ENCODE assay signal across 8 mouse cellular contexts in the genomic region with DNA sequence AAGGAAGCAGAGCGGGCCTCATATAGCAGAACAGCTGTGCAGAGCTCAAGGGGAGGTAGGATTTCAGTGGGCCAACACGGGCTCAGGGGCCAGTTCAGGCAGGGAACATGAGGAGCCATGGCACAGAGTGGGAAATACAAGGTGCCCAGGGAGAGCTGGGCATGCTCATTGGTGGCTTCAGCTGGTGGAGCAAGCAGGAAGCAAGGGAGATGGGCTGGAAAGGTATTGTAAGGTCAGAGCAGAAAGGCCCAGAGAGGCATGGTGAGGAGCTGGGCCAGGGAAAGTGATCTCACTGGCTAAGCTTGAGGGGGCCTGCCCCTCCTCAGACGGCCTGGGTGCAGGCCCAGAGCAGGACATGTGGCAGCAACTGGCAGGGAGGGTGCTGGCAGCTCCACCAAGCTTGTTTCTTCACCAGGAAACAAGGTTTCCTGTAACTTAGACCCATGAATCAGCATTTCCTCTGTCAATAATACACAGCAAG.
A peak's percentile ranks its signal among the peaks of the same experiment; 100 is the strongest.
DNase-seq lines count a peak whose midpoint lies in the region; ATAC-seq lines count a peak whose summit lies in the region.

No protein-coding gene starts in this region.

- H3K4me2 ChIP-seq in lung, embryonic 16.5 days (ENCODE audit: low read depth, low read length), result no peak overlapping the region
- H3K4me2 ChIP-seq in neural tube, embryonic 15.5 days, result no peak overlapping the region

- intact Hi-C loops in gastrocnemius, postnatal 36 days (cut with DNase I), result loop anchor here (1.0 to 5.0 kb wide), 5 partner anchors 46 to 824 kb away; no protein-coding TSS in a partner anchor

- no peaks in the 10 kb centered on the region for H3K36me3 ChIP-seq in lung, embryonic 16.5 days (ENCODE audit: control insufficient read depth, insufficient read depth, low read length)
- H3K36me3 ChIP-seq in neural tube, embryonic 15.5 days, result no peaks in the 10 kb centered on the region

- H3K9ac ChIP-seq in lung, embryonic 16.5 days (ENCODE audit: low read length), result no peak overlapping the region
- H3K9ac ChIP-seq in neural tube, embryonic 15.5 days (replicated peaks), result no peak overlapping the region

- ATAC-seq in lung, embryonic 16.5 days (ENCODE audit: low read depth), result peak; percentile 54; the same call in 1 of the 2 replicates
- no peak for ATAC-seq in neural tube, embryonic 15.5 days (ENCODE audit: low FRiP score)

- H3K9me3 ChIP-seq in lung, embryonic 16.5 days (ENCODE audit: control insufficient read depth, low read length), result no peaks in the 10 kb centered on the region
- no peaks in the 10 kb centered on the region for H3K9me3 ChIP-seq in neural tube, embryonic 15.5 days (replicated peaks)

- H3K4me1 ChIP-seq in lung, embryonic 16.5 days (replicated peaks; ENCODE audit: control insufficient read depth, insufficient read depth, low read length), result no peaks in the 10 kb centered on the region; the same call in 1 of the 2 replicates
- H3K4me1 ChIP-seq in neural tube, embryonic 15.5 days, result no peaks in the 10 kb centered on the region

- 61% methylated on average over 3 of the region's 3 CpGs for WGBS in lung, embryonic 16.5 days
- WGBS in neural tube, embryonic 15.5 days, result 81% methylated on average over 3 of the region's 3 CpGs

- H3K27ac ChIP-seq in lung, embryonic 16.5 days (ENCODE audit: low read length), result no peak overlapping the region
- H3K27ac ChIP-seq in neural tube, embryonic 15.5 days (replicated peaks), result no peak overlapping the region

- H3K4me3 ChIP-seq in lung, embryonic 16.5 days (ENCODE audit: low read length), result no peak overlapping the region
- H3K4me3 ChIP-seq in neural tube, embryonic 15.5 days (replicated peaks), result no peak overlapping the region

- peak; percentile 25 to 46 for DNase-seq in urinary bladder, adult 18-20 months (ENCODE audit: low spot score in 2 of 2)
- no peak for DNase-seq in urinary bladder, postnatal 10 days (ENCODE audit: low spot score)
- peak; percentile 67 to 76 for DNase-seq in gastrocnemius, postnatal 36 days
- DNase-seq in kidney, adult 9 months, result peak; percentile 82
- DNase-seq in urinary bladder, postnatal 14 days (ENCODE audit: low spot score), result peak; percentile 43
- DNase-seq in right cerebral cortex, postnatal 36 days (ENCODE audit: low spot score in 2 of 2), result no peak

- H3K27me3 ChIP-seq in lung, embryonic 16.5 days (ENCODE audit: control insufficient read depth, insufficient read depth, low read depth, low read length), result no peaks in the 10 kb centered on the region
- no peaks in the 10 kb centered on the region for H3K27me3 ChIP-seq in neural tube, embryonic 15.5 days (replicated peaks)

Comparison
In these comparisons a context has a peak if more than half of its experiments do, and no peak if none do; other contexts are left out.
1. DNase-seq: peak in urinary bladder, adult 18-20 months (2 of 2), gastrocnemius, postnatal 36 days (2 of 2), kidney, adult 9 months (single experiment) and urinary bladder, postnatal 14 days (single experiment); none in urinary bladder, postnatal 10 days (single experiment) and right cerebral cortex, postnatal 36 days (0 of 2).